Mouse (Mus musculus): ENCODE results near the gene Chd5. TPM values are rescaled to one million over a fixed set of nuclear protein-coding genes. Genes with fewer than 3 reads are reported as not detected.

The Chd5 gene
- polyA plus RNA-seq, 1 experiment, result 1.0 TPM

DNA sequence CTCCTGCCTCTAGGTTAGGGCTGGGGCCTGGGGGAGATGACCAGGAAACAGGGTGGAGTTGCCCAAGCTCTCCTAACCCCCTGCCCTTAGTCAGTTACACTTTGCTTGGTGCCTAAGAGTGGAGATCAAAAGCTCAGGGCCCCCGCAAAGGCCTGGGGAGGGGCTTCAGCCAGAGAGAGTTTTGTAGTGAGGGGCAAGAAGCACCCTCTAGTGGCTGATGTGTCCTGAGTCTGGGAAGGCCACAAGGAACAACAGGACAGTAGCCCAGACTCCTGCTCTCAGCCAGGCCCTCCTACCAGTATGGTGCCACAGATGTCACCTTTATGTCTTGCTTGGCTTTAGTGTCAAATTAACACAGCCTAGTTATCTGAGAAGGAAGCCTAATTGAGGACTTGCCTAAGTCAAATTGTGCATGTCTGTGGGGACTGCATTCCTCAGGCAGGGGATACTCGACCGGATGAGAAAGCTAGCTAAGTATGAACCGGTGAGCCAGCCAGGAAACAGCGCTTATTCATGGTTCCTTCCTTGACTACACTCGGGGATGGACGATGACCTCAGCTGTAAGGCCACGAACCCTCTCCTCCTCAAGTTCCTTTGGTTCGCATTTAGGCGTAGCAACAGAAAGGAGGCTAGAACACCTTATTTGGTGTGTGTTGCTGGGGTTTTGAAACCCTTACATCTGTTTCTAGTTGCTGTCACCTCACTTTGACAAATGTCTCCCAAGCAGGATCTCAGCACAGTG is 44.1 kb upstream of the Chd5 start:
- Histone ChIP-seq H3K4me3 (no peak overlapping the region), H3K4me2 (ENCODE audit: low read depth) (no peak overlapping the region), H3K79me2 (ENCODE audit: control insufficient read depth, insufficient read depth) (peaks cover 10% of the 10 kb centered on the region), H3K27me3 (ENCODE audit: control insufficient read depth, insufficient read depth, insufficient read length) (peaks cover 39% of the 10 kb centered on the region), H3ac (ENCODE audit: control insufficient read depth, insufficient read length) (no peak overlapping the region), H3K36me3 (ENCODE audit: control insufficient read depth, insufficient read depth) (no peaks in the 10 kb centered on the region)
- TF ChIP-seq MAX (IDR thresholded peaks at IDR 0.05; ENCODE audit: low read depth), result no peak
- no peak for TF ChIP-seq MYOD1 (IDR thresholded peaks at IDR 0.05; ENCODE audit: control insufficient read depth in 1 of 3, insufficient read length in 2 of 3, low read depth in 2 of 3)
- no peak for TF ChIP-seq MYOG (IDR thresholded peaks at IDR 0.05; ENCODE audit: control insufficient read depth in 1 of 3, insufficient read depth in 1 of 3, insufficient read length in 2 of 3, low read depth in 2 of 3)
- TF ChIP-seq TCF3 (IDR thresholded peaks at IDR 0.05; ENCODE audit: insufficient read length, low read depth), result no peak
- TF ChIP-seq TCF12 (IDR thresholded peaks at IDR 0.05; ENCODE audit: insufficient read depth, poor library complexity, severe bottlenecking), result no peak
- no peak for TF ChIP-seq POLR2A (IDR thresholded peaks at IDR 0.05; ENCODE audit: insufficient read length, low read depth)

DNA sequence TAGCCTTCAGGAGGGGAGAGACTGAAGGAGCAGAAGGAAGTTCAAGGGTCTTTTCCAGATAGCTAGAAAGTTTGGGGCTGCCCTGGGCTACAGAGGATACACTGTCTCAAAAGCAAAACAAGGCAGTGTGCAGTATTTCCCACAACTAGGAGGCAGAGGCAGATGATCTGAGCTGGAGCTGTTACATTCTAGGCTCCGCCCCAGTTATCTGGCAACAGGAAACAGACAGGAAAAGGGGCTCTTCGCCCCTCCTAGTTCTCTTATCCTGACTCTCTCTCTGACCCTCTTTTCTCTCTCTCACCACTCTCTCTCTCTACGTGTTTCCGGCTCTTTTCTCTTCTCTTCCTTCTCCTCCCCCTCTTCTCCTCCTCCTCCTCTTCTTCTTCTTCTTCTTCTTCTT is 42.5 kb upstream of the Chd5 start:
- Histone ChIP-seq H3K4me3 (peak overlapping the region; percentile 45), H3K4me2 (ENCODE audit: low read depth) (peak overlapping the region; percentile 98)
- TF ChIP-seq E2F4 (IDR thresholded peaks at IDR 0.05; ENCODE audit: insufficient read depth) (no peak), TCF3 (IDR thresholded peaks at IDR 0.05; ENCODE audit: insufficient read length, low read depth) (no peak), MAX (IDR thresholded peaks at IDR 0.05; ENCODE audit: low read depth) (no peak), MYOD1 (IDR thresholded peaks at IDR 0.05; ENCODE audit: control insufficient read depth in 1 of 3, insufficient read length in 2 of 3, low read depth in 2 of 3) (no peak), TCF12 (IDR thresholded peaks at IDR 0.05; ENCODE audit: insufficient read depth, poor library complexity, severe bottlenecking) (no peak), REST (IDR thresholded peaks at IDR 0.05; ENCODE audit: insufficient read depth, insufficient read length) (no peak), USF1 (IDR thresholded peaks at IDR 0.05; ENCODE audit: low read depth) (no peak), CEBPB (IDR thresholded peaks at IDR 0.05; ENCODE audit: insufficient read depth, poor library complexity, severe bottlenecking) (no peak), POLR2AphosphoS2 (IDR thresholded peaks at IDR 0.05; ENCODE audit: insufficient read length, low read depth) (no peak), MYOG (IDR thresholded peaks at IDR 0.05; ENCODE audit: control insufficient read depth in 1 of 3, insufficient read depth in 1 of 3, insufficient read length in 2 of 3, low read depth in 2 of 3) (no peak), POLR2A (IDR thresholded peaks at IDR 0.05; ENCODE audit: insufficient read length, low read depth) (no peak), SRF (IDR thresholded peaks at IDR 0.05; ENCODE audit: control insufficient read depth, insufficient read length, low read depth) (no peak)

DNA sequence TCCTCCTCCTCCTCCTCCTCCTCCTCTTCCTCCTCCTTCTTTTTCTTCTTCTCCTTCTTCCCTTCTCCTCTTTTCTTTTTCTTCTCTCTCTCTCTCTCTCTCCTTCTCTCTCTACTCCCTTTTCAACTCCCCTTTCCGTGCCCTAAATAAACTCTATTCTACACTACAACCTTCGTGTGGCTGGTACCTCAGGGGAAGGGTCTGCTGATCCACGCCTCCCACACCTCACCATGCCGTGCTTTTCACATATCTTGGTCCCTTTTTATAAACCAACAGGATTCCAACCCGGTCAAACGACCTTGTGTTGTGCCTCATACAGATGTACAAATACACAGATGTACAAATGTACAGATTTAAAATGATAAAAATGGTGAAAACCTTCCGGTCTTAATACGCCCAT is 42.1 kb upstream of the Chd5 start:
- H3K36me3 ChIP-seq (ENCODE audit: control insufficient read depth, insufficient read depth), result no peaks in the 10 kb centered on the region
- H3K4me3 ChIP-seq, result peak overlapping the region; percentile 45
- TF ChIP-seq MYOG (IDR thresholded peaks at IDR 0.05; ENCODE audit: control insufficient read depth in 1 of 3, insufficient read depth in 1 of 3, insufficient read length in 2 of 3, low read depth in 2 of 3) (no peak), REST (IDR thresholded peaks at IDR 0.05; ENCODE audit: insufficient read depth, insufficient read length) (no peak), POLR2AphosphoS2 (IDR thresholded peaks at IDR 0.05; ENCODE audit: insufficient read length, low read depth) (no peak), POLR2A (IDR thresholded peaks at IDR 0.05; ENCODE audit: insufficient read length, low read depth) (no peak), USF1 (IDR thresholded peaks at IDR 0.05; ENCODE audit: low read depth) (no peak), E2F4 (IDR thresholded peaks at IDR 0.05; ENCODE audit: insufficient read depth) (no peak), SRF (IDR thresholded peaks at IDR 0.05; ENCODE audit: control insufficient read depth, insufficient read length, low read depth) (no peak), TCF12 (IDR thresholded peaks at IDR 0.05; ENCODE audit: insufficient read depth, poor library complexity, severe bottlenecking) (no peak), MYOD1 (IDR thresholded peaks at IDR 0.05; ENCODE audit: control insufficient read depth in 1 of 3, insufficient read length in 2 of 3, low read depth in 2 of 3) (no peak), TCF3 (IDR thresholded peaks at IDR 0.05; ENCODE audit: insufficient read length, low read depth) (no peak), MAX (IDR thresholded peaks at IDR 0.05; ENCODE audit: low read depth) (no peak), CEBPB (IDR thresholded peaks at IDR 0.05; ENCODE audit: insufficient read depth, poor library complexity, severe bottlenecking) (no peak)
- no peak overlapping the region for H3ac ChIP-seq (ENCODE audit: control insufficient read depth, insufficient read length)
- H3K27me3 ChIP-seq (ENCODE audit: control insufficient read depth, insufficient read depth, insufficient read length), result peaks cover 22% of the 10 kb centered on the region
- H3K4me2 ChIP-seq (ENCODE audit: low read depth), result peak overlapping the region; percentile 98
- H3K79me2 ChIP-seq (ENCODE audit: control insufficient read depth, insufficient read depth), result peaks cover 10% of the 10 kb centered on the region

More for the DNA sequence above, 42.5 kb upstream of the Chd5 start:
- H3K27me3 ChIP-seq (ENCODE audit: control insufficient read depth, insufficient read depth, insufficient read length), result peaks cover 27% of the 10 kb centered on the region
- H3K36me3 ChIP-seq (ENCODE audit: control insufficient read depth, insufficient read depth), result no peaks in the 10 kb centered on the region
- peaks cover 10% of the 10 kb centered on the region for H3K79me2 ChIP-seq (ENCODE audit: control insufficient read depth, insufficient read depth)
- H3ac ChIP-seq (ENCODE audit: control insufficient read depth, insufficient read length), result no peak overlapping the region

DNA sequence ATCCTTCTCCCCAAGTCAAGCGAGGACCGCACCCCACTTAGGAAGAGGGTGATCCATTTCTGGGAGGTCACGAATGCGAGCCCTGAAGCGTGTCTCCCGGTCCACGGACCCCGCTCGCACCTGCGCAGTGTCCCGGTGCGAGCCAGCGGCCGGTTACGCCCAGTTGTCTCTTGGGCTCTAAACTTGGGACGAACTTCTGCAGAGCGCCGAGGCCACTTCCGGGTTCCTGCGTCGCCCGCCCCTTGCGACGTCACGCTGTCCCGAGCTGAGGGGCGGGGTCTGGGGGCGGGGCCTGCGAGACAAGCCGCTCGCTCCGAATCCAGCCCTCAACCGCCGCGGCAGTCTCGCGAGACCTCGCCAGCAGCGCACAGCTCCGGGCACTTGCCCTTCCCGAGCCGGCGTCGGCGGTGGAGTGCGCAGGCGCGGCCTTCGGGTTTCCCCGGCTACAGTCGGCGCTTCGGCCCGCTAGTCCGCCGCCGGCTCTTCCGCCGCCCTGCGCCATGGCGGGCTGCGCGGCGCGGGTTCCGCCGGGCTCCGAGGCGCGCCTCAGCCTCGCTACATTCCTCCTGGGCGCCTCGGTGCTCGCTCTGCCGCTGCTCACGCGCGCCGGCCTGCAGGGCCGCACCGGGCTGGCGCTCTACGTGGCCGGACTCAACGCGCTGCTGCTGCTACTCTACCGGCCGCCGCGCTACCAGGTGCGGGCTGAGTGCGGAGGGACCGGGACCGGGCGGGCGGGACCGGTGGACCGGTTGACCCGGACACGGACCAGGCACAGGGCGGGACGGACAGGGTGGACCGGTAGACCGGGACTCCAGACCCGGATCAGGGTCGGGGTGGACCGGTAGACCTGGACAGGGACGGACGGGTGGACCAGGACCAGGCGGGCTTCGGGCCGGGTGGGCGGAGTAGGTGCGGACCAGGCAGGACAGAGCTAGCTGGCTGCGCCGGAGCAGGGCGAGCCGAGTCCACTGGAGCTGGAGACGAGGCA is 41.3 kb upstream of the Chd5 start, which contains the start of gene Icmt:
Gene Icmt, plus strand, starts transcription at position 354 of the 988 bp plus-strand sequence.
- peak in 1 of 3 experiments; percentile 21 for TF ChIP-seq MYOD1 (IDR thresholded peaks at IDR 0.05; ENCODE audit: control insufficient read depth in 1 of 3, insufficient read length in 2 of 3, low read depth in 2 of 3)
- TF ChIP-seq CEBPB (IDR thresholded peaks at IDR 0.05; ENCODE audit: insufficient read depth, poor library complexity, severe bottlenecking), result no peak
- peak; percentile 77 for TF ChIP-seq POLR2A (IDR thresholded peaks at IDR 0.05; ENCODE audit: insufficient read length, low read depth)
- peak; percentile 75 for TF ChIP-seq POLR2AphosphoS2 (IDR thresholded peaks at IDR 0.05; ENCODE audit: insufficient read length, low read depth)
- peak in 1 of 3 experiments; percentile 45 for TF ChIP-seq MYOG (IDR thresholded peaks at IDR 0.05; ENCODE audit: control insufficient read depth in 1 of 3, insufficient read depth in 1 of 3, insufficient read length in 2 of 3, low read depth in 2 of 3)
- TF ChIP-seq TCF3 (IDR thresholded peaks at IDR 0.05; ENCODE audit: insufficient read length, low read depth), result no peak
- Histone ChIP-seq H3ac (ENCODE audit: control insufficient read depth, insufficient read length) (peak within 1 kb of the TSS; percentile 81), H3K79me2 (ENCODE audit: control insufficient read depth, insufficient read depth) (peaks cover 10% of the 10 kb centered on the region), H3K27me3 (ENCODE audit: control insufficient read depth, insufficient read depth, insufficient read length) (peaks cover 15% of the 10 kb centered on the region), H3K4me2 (ENCODE audit: low read depth) (peak within 1 kb of the TSS; percentile 98), H3K36me3 (ENCODE audit: control insufficient read depth, insufficient read depth) (no peaks in the 10 kb centered on the region), H3K4me3 (peak within 1 kb of the TSS; percentile 45)

Data from myocyte (in vitro differentiated cells).